Mouse (Mus musculus): ENCODE data around the gene Sp1. TPM values are rescaled to one million over a fixed set of nuclear protein-coding genes. Genes with fewer than 3 reads are reported as not detected.

Sp1 gene
- polyA plus RNA-seq (2012): 0.32 and 0.93 TPM in 2 replicates

GRCm38 (mm10) chr15:102405489-102406195 is at the start of gene Sp1:
Gene Sp1, plus strand, starts transcription at chr15:102406143.
- Histone ChIP-seq H3K4me1 (ENCODE audit: control insufficient read depth) (peaks cover 70% of the 10 kb centered on the region), H3K27me3 (ENCODE audit: control insufficient read depth) (no peaks in the 10 kb centered on the region), H3K9me3 (ENCODE audit: control insufficient read depth, low read length) (no peaks in the 10 kb centered on the region), H3K36me3 (ENCODE audit: control insufficient read depth) (peaks cover 36% of the 10 kb centered on the region), H3K4me3 (replicated peaks) (peak within 1 kb of the TSS; percentile 82)
- TF ChIP-seq GATA1 (IDR thresholded peaks at IDR 0.05; ENCODE audit: low read length): no peak
- no peak for TF ChIP-seq TAL1 (IDR thresholded peaks at IDR 0.05; ENCODE audit: low read length)

- H3K9me3 ChIP-seq (ENCODE audit: control insufficient read depth, low read length): peaks cover 6% of the 10 kb centered on the region; the same call in 1 of the 2 replicates
- peaks cover 82% of the 10 kb centered on the region for H3K27me3 ChIP-seq (ENCODE audit: control insufficient read depth)
These were observed 49.2 kb upstream of the Sp1 start for GRCm38 (mm10) chr15:102356501-102357325.

GRCm38 (mm10) chr15:102358126-102358525 is 47.8 kb upstream of the Sp1 start:
- TF ChIP-seq GATA1 (IDR thresholded peaks at IDR 0.05; ENCODE audit: low read length) (no peak), TAL1 (IDR thresholded peaks at IDR 0.05; ENCODE audit: low read length) (no peak)
- Histone ChIP-seq H3K27me3 (ENCODE audit: control insufficient read depth) (peaks cover 89% of the 10 kb centered on the region), H3K36me3 (ENCODE audit: control insufficient read depth) (no peaks in the 10 kb centered on the region), H3K4me3 (replicated peaks) (no peak overlapping the region), H3K4me1 (ENCODE audit: control insufficient read depth) (peaks cover 11% of the 10 kb centered on the region), H3K9me3 (ENCODE audit: control insufficient read depth, low read length) (peaks cover 6% of the 10 kb centered on the region; the same call in 1 of the 2 replicates)

More at GRCm38 (mm10) chr15:102356501-102357325, 49.2 kb upstream of the Sp1 start:
- Histone ChIP-seq H3K4me3 (replicated peaks) (no peak overlapping the region), H3K4me1 (ENCODE audit: control insufficient read depth) (peaks cover 11% of the 10 kb centered on the region), H3K36me3 (ENCODE audit: control insufficient read depth) (no peaks in the 10 kb centered on the region)
- TF ChIP-seq GATA1 (IDR thresholded peaks at IDR 0.05; ENCODE audit: low read length): no peak
- TF ChIP-seq TAL1 (IDR thresholded peaks at IDR 0.05; ENCODE audit: low read length): no peak

DNA sequence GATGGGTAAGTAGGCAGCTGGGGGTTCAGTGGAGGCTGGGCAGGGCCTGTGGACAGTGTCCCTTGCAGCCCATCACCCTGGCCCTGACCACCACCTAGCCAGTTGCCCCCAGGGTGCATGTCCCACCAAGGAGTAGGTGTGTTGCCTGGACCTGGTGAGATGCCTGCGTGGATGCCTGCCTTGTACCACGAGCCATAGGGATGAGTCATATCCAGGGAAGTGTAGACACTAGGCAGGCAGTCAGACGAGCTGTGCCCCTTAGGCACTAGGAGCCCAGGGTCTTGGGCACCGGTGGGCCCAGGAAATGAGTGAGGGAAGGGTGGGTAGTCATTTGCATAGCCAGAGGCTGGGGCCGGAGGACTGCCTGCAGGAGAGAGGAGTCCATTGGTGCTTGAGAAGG is 47.1 kb upstream of the Sp1 start:
- peaks cover 11% of the 10 kb centered on the region for H3K4me1 ChIP-seq (ENCODE audit: control insufficient read depth)
- no peaks in the 10 kb centered on the region for H3K36me3 ChIP-seq (ENCODE audit: control insufficient read depth)
- H3K9me3 ChIP-seq (ENCODE audit: control insufficient read depth, low read length): peaks cover 6% of the 10 kb centered on the region; the same call in 1 of the 2 replicates
- H3K27me3 ChIP-seq (ENCODE audit: control insufficient read depth): peaks cover 92% of the 10 kb centered on the region
- H3K4me3 ChIP-seq (replicated peaks): no peak overlapping the region
- TF ChIP-seq GATA1 (IDR thresholded peaks at IDR 0.05; ENCODE audit: low read length): no peak
- no peak for TF ChIP-seq TAL1 (IDR thresholded peaks at IDR 0.05; ENCODE audit: low read length)

DNA sequence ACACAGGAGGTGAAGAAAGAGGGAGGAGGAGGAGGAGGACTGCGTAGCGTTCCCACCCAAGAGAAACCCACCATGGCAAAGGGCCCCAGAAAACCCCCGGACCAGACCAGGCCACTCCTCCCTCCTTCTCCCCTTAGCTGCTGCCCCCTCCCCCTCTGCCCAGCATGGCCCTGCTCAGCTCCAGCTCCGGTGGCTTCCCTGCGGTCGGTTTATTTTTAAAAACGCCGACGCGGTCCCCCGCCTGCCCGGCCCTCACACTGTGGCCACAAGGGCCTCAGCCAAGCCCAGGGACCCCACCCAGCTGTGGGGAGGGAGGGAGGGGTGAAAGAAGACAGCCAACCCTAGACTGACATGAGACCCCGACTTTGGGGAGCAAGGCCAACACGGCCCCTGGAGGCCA is 43.3 kb upstream of the Sp1 start:
- Histone ChIP-seq H3K27me3 (ENCODE audit: control insufficient read depth) (peaks cover 90% of the 10 kb centered on the region), H3K36me3 (ENCODE audit: control insufficient read depth) (no peaks in the 10 kb centered on the region), H3K4me3 (replicated peaks) (no peak overlapping the region), H3K9me3 (ENCODE audit: control insufficient read depth, low read length) (peaks cover 7% of the 10 kb centered on the region), H3K4me1 (ENCODE audit: control insufficient read depth) (no peaks in the 10 kb centered on the region)
- no peak for TF ChIP-seq GATA1 (IDR thresholded peaks at IDR 0.05; ENCODE audit: low read length)
- TF ChIP-seq TAL1 (IDR thresholded peaks at IDR 0.05; ENCODE audit: low read length): no peak

DNA sequence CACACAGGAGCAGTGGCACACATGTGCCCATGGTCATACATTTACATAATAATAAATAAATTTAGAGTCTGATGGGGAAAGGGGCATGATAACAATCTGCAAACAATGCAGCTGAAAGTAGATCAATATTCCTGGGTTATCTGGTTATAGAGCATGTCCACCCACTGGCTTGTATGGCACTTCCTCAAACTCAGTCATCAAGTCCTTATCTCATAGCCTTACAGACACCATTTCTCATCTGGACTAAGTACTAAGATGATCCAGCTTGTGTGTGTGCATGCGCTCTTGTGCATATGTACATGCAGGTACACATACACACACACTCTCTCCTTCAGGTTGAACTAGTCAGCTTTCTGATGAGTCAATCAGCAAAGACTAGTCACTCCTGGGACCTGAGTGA is 41.3 kb upstream of the Sp1 start:
- peaks cover 88% of the 10 kb centered on the region for H3K27me3 ChIP-seq (ENCODE audit: control insufficient read depth)
- peaks cover 9% of the 10 kb centered on the region for H3K9me3 ChIP-seq (ENCODE audit: control insufficient read depth, low read length)
- H3K4me3 ChIP-seq (replicated peaks): no peak overlapping the region
- H3K36me3 ChIP-seq (ENCODE audit: control insufficient read depth): no peaks in the 10 kb centered on the region
- H3K4me1 ChIP-seq (ENCODE audit: control insufficient read depth): no peaks in the 10 kb centered on the region
- no peak for TF ChIP-seq TAL1 (IDR thresholded peaks at IDR 0.05; ENCODE audit: low read length)
- no peak for TF ChIP-seq GATA1 (IDR thresholded peaks at IDR 0.05; ENCODE audit: low read length)

DNA sequence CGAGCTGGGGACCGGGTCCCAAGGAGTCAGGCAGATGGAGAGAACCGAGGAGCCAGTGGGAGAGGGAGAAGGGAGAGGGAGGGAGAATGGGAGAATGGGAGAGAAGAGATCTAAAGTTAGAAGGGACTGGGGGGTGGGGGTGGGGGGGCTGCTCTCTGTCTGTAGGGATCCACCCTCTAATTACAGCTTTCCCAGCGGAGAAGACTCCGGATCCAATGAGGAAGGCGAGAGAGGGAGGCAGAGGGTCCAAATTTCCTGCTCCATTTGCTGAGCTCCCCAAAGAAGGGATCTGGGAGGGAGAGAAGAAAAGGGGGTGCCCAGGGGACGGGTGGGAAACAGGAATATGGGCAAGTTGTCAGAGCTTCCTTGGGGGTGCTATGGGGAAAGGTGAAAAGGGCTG is 39.7 kb upstream of the Sp1 start:
- no peak overlapping the region for H3K4me3 ChIP-seq (replicated peaks)
- H3K9me3 ChIP-seq (ENCODE audit: control insufficient read depth, low read length): peaks cover 9% of the 10 kb centered on the region
- TF ChIP-seq TAL1 (IDR thresholded peaks at IDR 0.05; ENCODE audit: low read length): no peak
- no peak for TF ChIP-seq GATA1 (IDR thresholded peaks at IDR 0.05; ENCODE audit: low read length)
- H3K27me3 ChIP-seq (ENCODE audit: control insufficient read depth): peaks cover 92% of the 10 kb centered on the region
- no peaks in the 10 kb centered on the region for H3K36me3 ChIP-seq (ENCODE audit: control insufficient read depth)
- H3K4me1 ChIP-seq (ENCODE audit: control insufficient read depth): no peaks in the 10 kb centered on the region

DNA sequence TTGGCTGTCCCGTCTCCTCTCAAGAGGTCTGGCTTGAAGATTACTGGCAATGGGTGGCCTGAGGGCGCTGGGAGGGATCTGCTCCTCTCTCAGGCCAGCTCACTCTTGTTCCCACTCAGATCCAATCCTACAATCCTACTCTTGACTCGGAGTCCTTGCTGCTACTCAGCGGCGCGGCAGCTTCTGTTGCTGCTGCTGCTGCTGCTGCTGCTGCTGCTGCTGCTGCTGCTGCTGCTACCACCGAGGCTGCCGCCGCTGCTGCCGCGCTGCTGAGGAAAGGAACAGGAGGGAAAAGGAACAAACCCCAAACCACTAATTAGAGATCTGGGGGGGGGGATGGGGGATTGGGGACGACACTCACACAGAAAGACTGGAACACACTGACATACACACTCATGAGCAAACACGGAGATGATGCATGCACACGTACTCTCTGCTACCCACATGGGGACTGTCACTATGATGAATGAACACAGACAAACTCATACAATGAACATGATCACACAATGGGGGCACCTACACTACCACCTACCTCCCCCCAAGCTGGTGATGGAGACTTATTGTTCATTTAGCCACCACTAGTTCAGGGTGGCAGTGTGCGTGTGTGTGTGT is 39.1 kb upstream of the Sp1 start, which contains the start of gene Sp7:
Gene Sp7 (minus strand): TSS at position 450 of the 612 bp plus-strand sequence.
- Histone ChIP-seq H3K4me3 (replicated peaks) (no peak within 1 kb of the TSS), H3K4me1 (ENCODE audit: control insufficient read depth) (no peaks in the 10 kb centered on the region), H3K9me3 (ENCODE audit: control insufficient read depth, low read length) (peaks cover 9% of the 10 kb centered on the region), H3K27me3 (ENCODE audit: control insufficient read depth) (peaks cover 94% of the 10 kb centered on the region), H3K36me3 (ENCODE audit: control insufficient read depth) (no peaks in the 10 kb centered on the region)
- TF ChIP-seq TAL1 (IDR thresholded peaks at IDR 0.05; ENCODE audit: low read length) (no peak), GATA1 (IDR thresholded peaks at IDR 0.05; ENCODE audit: low read length) (no peak)

DNA sequence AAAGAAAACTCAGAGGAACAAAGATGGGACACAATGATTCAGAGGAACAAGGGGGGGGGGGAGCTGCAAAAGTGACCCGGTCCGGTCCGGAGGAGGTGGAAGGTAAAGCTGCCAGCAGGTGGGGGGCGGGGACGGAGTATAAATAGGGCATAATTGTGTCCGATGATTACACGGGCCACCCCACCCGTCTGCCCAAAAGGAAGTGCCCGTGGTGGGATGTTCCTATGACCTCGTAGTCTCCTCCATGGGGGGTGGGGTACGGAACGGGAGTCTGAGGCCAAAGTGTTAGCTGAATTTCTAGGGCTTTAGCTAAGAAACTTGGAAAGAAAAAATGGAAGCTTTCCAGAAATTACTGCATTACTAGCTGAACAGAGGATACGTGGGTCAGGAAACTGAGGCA is 36.0 kb upstream of the Sp1 start:
- TF ChIP-seq TAL1 (IDR thresholded peaks at IDR 0.05; ENCODE audit: low read length): no peak
- no peak for TF ChIP-seq GATA1 (IDR thresholded peaks at IDR 0.05; ENCODE audit: low read length)
- Histone ChIP-seq H3K36me3 (ENCODE audit: control insufficient read depth) (no peaks in the 10 kb centered on the region), H3K4me3 (replicated peaks) (no peak overlapping the region), H3K4me1 (ENCODE audit: control insufficient read depth) (no peaks in the 10 kb centered on the region), H3K27me3 (ENCODE audit: control insufficient read depth) (peaks cover 90% of the 10 kb centered on the region), H3K9me3 (ENCODE audit: control insufficient read depth, low read length) (peaks cover 9% of the 10 kb centered on the region)

All from erythroblast, embryonic 14.5 days (primary cell).